Mouse (Mus musculus): ENCODE measurements around the gene Gm49510. TPM values are rescaled to one million over a fixed set of nuclear protein-coding genes. Genes with fewer than 3 reads are reported as not detected.

Gene Gm49510
- polyA plus RNA-seq, 2 experiments: 0.03 to 0.10 TPM

DNA sequence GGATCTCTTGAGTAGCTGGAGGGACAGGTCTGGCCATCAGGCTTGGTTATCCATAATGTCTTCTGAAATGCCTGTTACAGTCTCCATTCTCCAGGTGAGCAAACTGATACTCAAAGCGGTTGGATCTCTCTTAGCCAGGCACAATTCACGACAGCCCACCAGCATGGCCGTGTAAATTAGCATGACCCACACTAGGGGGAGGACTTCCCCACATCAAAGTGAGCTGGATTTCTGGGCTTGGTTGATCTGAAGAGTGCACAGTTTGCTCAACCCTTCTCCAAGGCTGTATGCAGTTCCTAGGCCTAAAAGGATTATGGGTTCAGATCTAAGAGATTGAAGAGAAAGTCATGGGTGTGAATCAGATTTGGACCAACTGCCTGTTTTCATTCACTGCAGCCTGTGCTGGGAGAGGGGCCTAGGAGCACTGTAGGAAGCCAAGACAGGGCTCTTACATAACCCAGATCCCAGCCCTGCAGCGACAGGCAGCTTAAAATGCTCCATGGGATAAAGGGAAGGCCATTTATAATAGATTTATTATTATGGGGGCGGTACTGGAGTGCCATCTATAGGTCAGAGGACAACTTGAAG, 27.4 kb upstream of the Gm49510 start:
- TF ChIP-seq EP300 (IDR thresholded peaks at IDR 0.05; ENCODE audit: low read depth) (no peak), CTCF (IDR thresholded peaks at IDR 0.05; ENCODE audit: low read depth) (peak; percentile 22)
- Histone ChIP-seq H3K27me3 (ENCODE audit: control insufficient read depth, insufficient read depth, low read length) (no peaks in the 10 kb centered on the region), H3K4me3 (ENCODE audit: insufficient read depth in 1 of 2, low read depth in 2 of 2, low read length in 2 of 2) (no peak overlapping the region), H3K4me1 (replicated peaks; ENCODE audit: control insufficient read depth in 2 of 2, insufficient read depth in 2 of 2, low read length in 1 of 2) (peaks cover 11 to 17% of the 10 kb centered on the region in 2 experiments), H3K27ac (no peak overlapping the region), H3K9me3 (ENCODE audit: control insufficient read depth, low read length) (no peaks in the 10 kb centered on the region), H3K36me3 (replicated peaks; ENCODE audit: control insufficient read depth, insufficient read depth, low read depth) (no peaks in the 10 kb centered on the region), H3K4me2 (ENCODE audit: low read depth) (no peak overlapping the region), H3K9ac (replicated peaks) (no peak overlapping the region)
- 56% methylated on average over 5 of the region's 5 CpGs for WGBS (ENCODE audit: insufficient replicate concordance)
- DNase-seq (ENCODE audit: low read depth in 3 of 3, low spot score in 3 of 3) (no peak), ATAC-seq (ENCODE audit: insufficient read depth) (no peak)

DNA sequence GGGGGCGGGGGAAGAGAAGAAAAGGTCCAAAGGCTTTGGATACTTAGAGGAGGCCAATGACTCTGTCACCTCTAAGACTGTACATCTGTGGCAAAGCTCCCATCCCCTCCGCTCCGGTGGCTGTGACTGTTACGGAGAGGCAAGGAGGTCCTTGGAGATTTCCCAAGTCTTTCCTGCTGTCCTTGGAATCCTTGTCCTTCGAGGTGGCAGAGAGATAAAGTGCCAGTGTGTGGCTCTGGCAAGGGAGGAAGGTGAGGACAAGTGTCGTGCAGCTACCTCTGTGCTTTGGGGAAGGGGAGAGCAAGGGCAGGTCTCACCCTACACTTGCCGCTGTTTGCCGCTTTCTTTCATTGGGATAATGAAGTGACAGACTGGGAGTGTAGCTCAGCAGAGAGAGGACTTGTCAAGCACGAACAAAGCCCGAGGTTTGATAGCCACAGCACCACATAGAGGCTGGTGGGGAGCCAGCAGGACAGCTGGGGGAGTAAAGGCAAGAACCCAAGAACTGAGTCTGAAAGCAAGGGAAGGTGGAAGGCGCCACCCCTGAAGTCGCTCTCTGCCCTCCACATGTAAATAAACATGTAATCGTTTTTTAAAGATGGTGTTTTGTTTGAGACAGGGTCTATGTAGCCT, 25.5 kb upstream of the Gm49510 start:
- TF ChIP-seq EP300 (IDR thresholded peaks at IDR 0.05; ENCODE audit: low read depth): no peak
- TF ChIP-seq CTCF (IDR thresholded peaks at IDR 0.05; ENCODE audit: low read depth): no peak
- no peaks in the 10 kb centered on the region for H3K9me3 ChIP-seq (ENCODE audit: control insufficient read depth, low read length)
- DNase-seq (ENCODE audit: low read depth in 3 of 3, low spot score in 3 of 3): no peak
- H3K36me3 ChIP-seq (replicated peaks; ENCODE audit: control insufficient read depth, insufficient read depth, low read depth): no peaks in the 10 kb centered on the region
- no peak overlapping the region for H3K4me2 ChIP-seq (ENCODE audit: low read depth)
- no peak for ATAC-seq (ENCODE audit: insufficient read depth)
- 60% methylated on average over 13 of the region's 13 CpGs for WGBS (ENCODE audit: insufficient replicate concordance)
- H3K27ac ChIP-seq: no peak overlapping the region
- H3K9ac ChIP-seq (replicated peaks): no peak overlapping the region
- peaks cover 16 to 19% of the 10 kb centered on the region in 2 experiments for H3K4me1 ChIP-seq (replicated peaks; ENCODE audit: control insufficient read depth in 2 of 2, insufficient read depth in 2 of 2, low read length in 1 of 2)
- no peak overlapping the region for H3K4me3 ChIP-seq (ENCODE audit: insufficient read depth in 1 of 2, low read depth in 2 of 2, low read length in 2 of 2)
- no peaks in the 10 kb centered on the region for H3K27me3 ChIP-seq (ENCODE audit: control insufficient read depth, insufficient read depth, low read length)

DNA sequence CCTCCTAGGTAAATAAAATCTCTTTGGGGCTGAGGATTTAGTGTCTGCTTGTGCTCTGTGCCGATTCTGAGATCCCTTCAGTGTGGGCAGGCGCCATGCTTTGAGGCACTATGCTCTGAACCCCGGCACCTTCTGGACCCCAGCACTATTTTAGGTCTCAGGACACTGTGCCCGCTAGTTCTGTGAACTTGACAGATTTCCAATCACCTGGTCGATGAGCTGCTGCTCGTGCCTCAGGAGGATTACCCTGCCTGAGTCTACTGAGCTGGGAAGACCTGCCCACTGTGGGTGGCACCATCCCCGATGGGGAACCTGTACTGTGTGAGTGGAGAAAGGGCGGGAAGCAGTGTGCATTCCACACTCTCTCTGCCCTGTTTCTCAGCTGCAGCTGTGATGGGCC, 24.5 kb upstream of the Gm49510 start:
- Histone ChIP-seq H3K27me3 (ENCODE audit: control insufficient read depth, insufficient read depth, low read length) (no peaks in the 10 kb centered on the region), H3K36me3 (replicated peaks; ENCODE audit: control insufficient read depth, insufficient read depth, low read depth) (no peaks in the 10 kb centered on the region), H3K27ac (no peak overlapping the region), H3K4me2 (ENCODE audit: low read depth) (no peak overlapping the region), H3K9me3 (ENCODE audit: control insufficient read depth, low read length) (no peaks in the 10 kb centered on the region), H3K4me1 (replicated peaks; ENCODE audit: control insufficient read depth in 2 of 2, insufficient read depth in 2 of 2, low read length in 1 of 2) (peaks cover 16 to 21% of the 10 kb centered on the region in 2 experiments), H3K4me3 (ENCODE audit: insufficient read depth in 1 of 2, low read depth in 2 of 2, low read length in 2 of 2) (no peak overlapping the region), H3K9ac (replicated peaks) (no peak overlapping the region)
- ATAC-seq (ENCODE audit: insufficient read depth) (no peak), DNase-seq (ENCODE audit: low read depth in 3 of 3, low spot score in 3 of 3) (no peak)
- TF ChIP-seq CTCF (IDR thresholded peaks at IDR 0.05; ENCODE audit: low read depth) (no peak), EP300 (IDR thresholded peaks at IDR 0.05; ENCODE audit: low read depth) (no peak)
- WGBS (ENCODE audit: insufficient replicate concordance): 73% methylated on average over 8 of the region's 8 CpGs

DNA sequence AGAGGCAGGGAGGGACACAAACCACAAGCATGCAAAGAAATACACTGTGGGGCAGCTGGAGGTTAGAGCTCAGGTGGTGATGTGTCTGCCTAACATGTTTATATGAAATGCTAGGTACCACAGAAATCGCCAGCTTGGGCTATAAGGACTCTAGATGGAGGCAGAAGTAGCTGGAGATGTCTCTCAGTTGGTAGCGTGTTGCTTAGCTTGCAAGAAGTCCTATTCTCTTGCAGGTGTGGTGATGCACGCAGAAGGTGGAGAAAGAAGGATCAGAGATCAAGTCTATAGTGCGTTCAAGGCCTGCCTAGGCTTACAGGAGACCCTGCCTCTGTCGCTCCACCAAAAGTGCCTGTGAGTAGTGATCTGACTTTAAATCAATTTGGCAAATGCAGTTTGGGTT, 23.9 kb upstream of the Gm49510 start:
- Histone ChIP-seq H3K27ac (no peak overlapping the region), H3K4me1 (replicated peaks; ENCODE audit: control insufficient read depth in 2 of 2, insufficient read depth in 2 of 2, low read length in 1 of 2) (peaks cover 16 to 20% of the 10 kb centered on the region in 2 experiments), H3K36me3 (replicated peaks; ENCODE audit: control insufficient read depth, insufficient read depth, low read depth) (no peaks in the 10 kb centered on the region), H3K4me2 (ENCODE audit: low read depth) (no peak overlapping the region; the same call in none of the 2 replicates), H3K9ac (replicated peaks) (no peak overlapping the region), H3K4me3 (ENCODE audit: insufficient read depth in 1 of 2, low read depth in 2 of 2, low read length in 2 of 2) (no peak overlapping the region), H3K27me3 (ENCODE audit: control insufficient read depth, insufficient read depth, low read length) (no peaks in the 10 kb centered on the region), H3K9me3 (ENCODE audit: control insufficient read depth, low read length) (no peaks in the 10 kb centered on the region)
- ATAC-seq (ENCODE audit: insufficient read depth) (no peak), DNase-seq (ENCODE audit: low read depth in 3 of 3, low spot score in 3 of 3) (no peak)
- 82% methylated on average over 5 of the region's 5 CpGs for whole genome bisulfite sequencing (ENCODE audit: insufficient replicate concordance)
- TF ChIP-seq CTCF (IDR thresholded peaks at IDR 0.05; ENCODE audit: low read depth): no peak
- TF ChIP-seq EP300 (IDR thresholded peaks at IDR 0.05; ENCODE audit: low read depth): no peak

DNA sequence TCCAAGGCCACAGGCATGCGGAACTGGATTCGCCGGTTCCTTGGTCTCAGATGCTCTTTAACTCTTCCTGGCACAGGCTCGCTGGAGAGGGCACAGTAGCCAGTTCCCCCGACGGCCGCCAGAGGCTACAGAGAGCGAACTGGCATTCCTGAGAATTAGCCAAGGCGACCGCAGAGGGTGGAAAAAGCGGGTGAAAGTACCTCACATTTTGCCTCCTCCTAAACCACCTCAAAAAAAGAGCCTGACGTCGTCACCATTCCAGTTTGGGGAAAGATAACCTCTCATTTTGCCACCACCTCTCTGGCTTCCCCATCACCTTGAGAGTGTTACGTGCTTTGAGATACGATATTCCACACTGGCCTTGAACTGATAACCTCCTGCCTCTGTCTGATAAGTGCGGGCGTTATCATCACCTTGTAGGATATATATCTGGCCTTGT, 23.2 kb upstream of the Gm49510 start:
- Histone ChIP-seq H3K4me3 (ENCODE audit: insufficient read depth in 1 of 2, low read depth in 2 of 2, low read length in 2 of 2) (peak overlapping the region; percentile 88 to 97), H3K4me2 (ENCODE audit: low read depth) (peak overlapping the region; percentile 98), H3K9ac (replicated peaks) (peak overlapping the region; percentile 91), H3K9me3 (ENCODE audit: control insufficient read depth, low read length) (no peaks in the 10 kb centered on the region), H3K4me1 (replicated peaks; ENCODE audit: control insufficient read depth in 2 of 2, insufficient read depth in 2 of 2, low read length in 1 of 2) (peaks cover 16 to 20% of the 10 kb centered on the region in 2 experiments), H3K27ac (peak overlapping the region; percentile 89), H3K27me3 (ENCODE audit: control insufficient read depth, insufficient read depth, low read length) (no peaks in the 10 kb centered on the region), H3K36me3 (replicated peaks; ENCODE audit: control insufficient read depth, insufficient read depth, low read depth) (no peaks in the 10 kb centered on the region; the same call in 1 of the 2 replicates)
- 1% methylated on average over 17 of the region's 17 CpGs for WGBS (ENCODE audit: insufficient replicate concordance)
- TF ChIP-seq EP300 (IDR thresholded peaks at IDR 0.05; ENCODE audit: low read depth) (peak; percentile 79), CTCF (IDR thresholded peaks at IDR 0.05; ENCODE audit: low read depth) (peak; percentile 88)
- DNase-seq (ENCODE audit: low read depth in 3 of 3, low spot score in 3 of 3) (peak; percentile 56 to 70 (median 66)), ATAC-seq (ENCODE audit: insufficient read depth) (peak; percentile 37)

All from liver, embryonic 14.5 days (tissue).